Comparison of ENCODE assay signal across 7 mouse cellular contexts in the genomic region with DNA sequence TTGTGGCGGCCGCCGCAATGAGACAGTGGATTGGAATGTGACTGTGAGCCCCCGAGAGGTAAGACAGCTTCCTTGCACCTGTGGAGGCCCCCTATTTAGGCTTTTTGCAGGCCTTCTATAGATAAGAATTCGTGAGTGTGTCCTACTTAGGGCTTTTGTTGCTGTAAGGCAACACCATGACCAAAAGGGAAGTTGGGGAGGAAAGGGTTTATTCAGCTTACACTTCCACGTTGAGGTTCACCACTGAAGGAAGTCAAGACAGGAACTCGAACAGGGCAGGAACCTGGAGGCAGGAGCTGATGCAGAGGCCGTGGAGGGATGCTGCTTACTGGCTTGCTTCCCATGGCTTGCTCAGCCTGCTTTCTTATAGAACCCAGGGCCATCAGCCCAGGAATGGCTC. TPM values are rescaled to one million over a fixed set of nuclear protein-coding genes. Genes with fewer than 3 reads are reported as not detected.
A peak's percentile ranks its signal among the peaks of the same experiment; 100 is the strongest.
DNase-seq lines count a peak whose midpoint lies in the region; ATAC-seq lines count a peak whose summit lies in the region.
"Not testable (repeated sequence)": the region's sequence is repeated elsewhere in the genome, so short reads cannot be mapped to it uniquely, and the experiment has no call there.

No protein-coding gene starts in this region.

- not testable (repeated sequence) for H3K9me3 ChIP-seq in embryonic facial prominence, embryonic 10.5 days; forebrain, embryonic 13.5 days (replicated peaks); hindbrain, embryonic 10.5 days; hindbrain, embryonic 16.5 days (ENCODE audit: control insufficient read depth, low read length); limb, embryonic 13.5 days; midbrain, embryonic 14.5 days (ENCODE audit: control insufficient read depth, low read length); neural tube, embryonic 14.5 days (ENCODE audit: control insufficient read depth, low read length)

- WGBS in embryonic facial prominence, embryonic 10.5 days: 64% methylated on average over 8 of the region's 8 CpGs
- WGBS in forebrain, embryonic 13.5 days: 67% methylated on average over 8 of the region's 8 CpGs
- 67% methylated on average over 8 of the region's 8 CpGs for WGBS in hindbrain, embryonic 10.5 days
- 66% methylated on average over 8 of the region's 8 CpGs for WGBS in hindbrain, embryonic 16.5 days
- WGBS in limb, embryonic 13.5 days: 60% methylated on average over 8 of the region's 8 CpGs
- WGBS in midbrain, embryonic 14.5 days: 68% methylated on average over 8 of the region's 8 CpGs
- WGBS in neural tube, embryonic 14.5 days: 61% methylated on average over 8 of the region's 8 CpGs

- H3K4me3 ChIP-seq in embryonic facial prominence, embryonic 10.5 days: peak overlapping the region; percentile 89
- H3K4me3 ChIP-seq in forebrain, embryonic 13.5 days: peak overlapping the region; percentile 88; the same call in 1 of the 2 replicates
- peak overlapping the region; percentile 98 for H3K4me3 ChIP-seq in hindbrain, embryonic 10.5 days
- not testable (repeated sequence) for H3K4me3 ChIP-seq in hindbrain, embryonic 16.5 days (ENCODE audit: low read length); limb, embryonic 13.5 days; midbrain, embryonic 14.5 days (replicated peaks; ENCODE audit: low read depth, low read length); neural tube, embryonic 14.5 days (ENCODE audit: low read depth, low read length)

- not testable (repeated sequence) for ATAC-seq in forebrain, embryonic 13.5 days; hindbrain, embryonic 16.5 days; limb, embryonic 13.5 days (ENCODE audit: low FRiP score, low read depth); midbrain, embryonic 14.5 days (ENCODE audit: low FRiP score, low TSS enrichment); neural tube, embryonic 14.5 days (ENCODE audit: low read depth)

- peaks cover 30% of the 10 kb centered on the region for H3K36me3 ChIP-seq in embryonic facial prominence, embryonic 10.5 days (replicated peaks)
- H3K36me3 ChIP-seq in forebrain, embryonic 13.5 days (ENCODE audit: poor library complexity, severe bottlenecking): peaks cover 43% of the 10 kb centered on the region
- H3K36me3 ChIP-seq in hindbrain, embryonic 10.5 days: peaks cover 65% of the 10 kb centered on the region
- H3K36me3 ChIP-seq in hindbrain, embryonic 16.5 days (ENCODE audit: control insufficient read depth, insufficient read depth, low read length): not testable (repeated sequence)
- peaks cover 23% of the 10 kb centered on the region for H3K36me3 ChIP-seq in limb, embryonic 13.5 days
- peaks cover 31% of the 10 kb centered on the region for H3K36me3 ChIP-seq in midbrain, embryonic 14.5 days (ENCODE audit: control insufficient read depth, insufficient read depth, low read length)
- peaks cover 17% of the 10 kb centered on the region for H3K36me3 ChIP-seq in neural tube, embryonic 14.5 days (ENCODE audit: control insufficient read depth, insufficient read depth, low read length)

- H3K4me1 ChIP-seq in embryonic facial prominence, embryonic 10.5 days: peaks cover 11% of the 10 kb centered on the region
- peaks cover 15% of the 10 kb centered on the region for H3K4me1 ChIP-seq in forebrain, embryonic 13.5 days
- peaks cover 18% of the 10 kb centered on the region for H3K4me1 ChIP-seq in hindbrain, embryonic 10.5 days (replicated peaks)
- not testable (repeated sequence) for H3K4me1 ChIP-seq in hindbrain, embryonic 16.5 days (ENCODE audit: control insufficient read depth, insufficient read depth, low read depth, low read length); limb, embryonic 13.5 days; midbrain, embryonic 14.5 days (ENCODE audit: control insufficient read depth, insufficient read depth, low read length); neural tube, embryonic 14.5 days (ENCODE audit: control insufficient read depth, insufficient read depth, low read length)

- DNase-seq in embryonic facial prominence, embryonic 10.5 days (ENCODE audit: low spot score); hindbrain, embryonic 10.5 days (ENCODE audit: low spot score); midbrain, embryonic 14.5 days: not testable (repeated sequence)

- not testable (repeated sequence) for H3K27ac ChIP-seq in embryonic facial prominence, embryonic 10.5 days (replicated peaks); forebrain, embryonic 13.5 days; hindbrain, embryonic 10.5 days; hindbrain, embryonic 16.5 days (ENCODE audit: low read depth, low read length); limb, embryonic 13.5 days; midbrain, embryonic 14.5 days (replicated peaks; ENCODE audit: low read depth, low read length); neural tube, embryonic 14.5 days (ENCODE audit: low read depth, low read length)

- H3K4me2 ChIP-seq in forebrain, embryonic 13.5 days: peak overlapping the region; percentile 96
- peak overlapping the region; percentile 98 for H3K4me2 ChIP-seq in hindbrain, embryonic 16.5 days (ENCODE audit: low read length)
- peak overlapping the region; percentile 96 for H3K4me2 ChIP-seq in limb, embryonic 13.5 days (replicated peaks)
- H3K4me2 ChIP-seq in midbrain, embryonic 14.5 days (ENCODE audit: low read length): peak overlapping the region; percentile 98
- H3K4me2 ChIP-seq in neural tube, embryonic 14.5 days (ENCODE audit: low read depth, low read length): peak overlapping the region; percentile 94; the same call in 1 of the 2 replicates

- not testable (repeated sequence) for H3K27me3 ChIP-seq in embryonic facial prominence, embryonic 10.5 days (replicated peaks; ENCODE audit: low read depth, poor library complexity, severe bottlenecking); forebrain, embryonic 13.5 days; hindbrain, embryonic 10.5 days (ENCODE audit: insufficient read depth, poor library complexity, severe bottlenecking); hindbrain, embryonic 16.5 days (replicated peaks; ENCODE audit: control insufficient read depth, insufficient read depth, low read length); limb, embryonic 13.5 days; midbrain, embryonic 14.5 days (ENCODE audit: control insufficient read depth, insufficient read depth, low read length); neural tube, embryonic 14.5 days (ENCODE audit: control insufficient read depth, insufficient read depth, low read length)

- H3K9ac ChIP-seq in forebrain, embryonic 13.5 days; hindbrain, embryonic 16.5 days (ENCODE audit: low read depth, low read length); limb, embryonic 13.5 days; midbrain, embryonic 14.5 days (replicated peaks; ENCODE audit: low read length); neural tube, embryonic 14.5 days (replicated peaks; ENCODE audit: low read depth, low read length): not testable (repeated sequence)

RNA-seq across cellular contexts. Expression of a gene that starts 20.8 kb away (rescaled TPM):
- polyA plus RNA-seq in embryonic facial prominence, embryonic 10.5 days (2016; fragmentation: Nextera tagmentation; extraction: Ambion mirVana): 114 TPM in 2 replicates
- polyA plus RNA-seq in forebrain, embryonic 13.5 days (2015; fragmentation: Nextera tagmentation; extraction: Ambion mirVana): 64.7 and 66.9 TPM in 2 replicates
- 81.4 and 98.7 TPM in 2 replicates for polyA plus RNA-seq in hindbrain, embryonic 10.5 days (2016; fragmentation: Nextera tagmentation; extraction: Ambion mirVana)
- 36.3 and 40.2 TPM in 2 replicates for polyA plus RNA-seq in hindbrain, embryonic 16.5 days (2015; fragmentation: Nextera tagmentation; extraction: Ambion mirVana)
- polyA plus RNA-seq in limb, embryonic 13.5 days (2015; fragmentation: Nextera tagmentation; extraction: Ambion mirVana): 74.4 and 78.5 TPM in 2 replicates
- 51.1 and 59.7 TPM in 2 replicates for polyA plus RNA-seq in midbrain, embryonic 14.5 days (2014; fragmentation: Nextera tagmentation; extraction: Ambion mirVana)
- polyA plus RNA-seq in neural tube, embryonic 14.5 days (2014; fragmentation: Nextera tagmentation; extraction: Ambion mirVana): 47.6 and 49.4 TPM in 2 replicates

RNA-seq across cellular contexts. Expression of a gene that starts 20.8 kb away (rescaled TPM):
- 83.7 and 88.2 TPM in 2 replicates for polyA plus RNA-seq in embryonic facial prominence, embryonic 10.5 days (2016; fragmentation: Nextera tagmentation; extraction: Ambion mirVana)
- 72.8 and 74.4 TPM in 2 replicates for polyA plus RNA-seq in forebrain, embryonic 13.5 days (2015; fragmentation: Nextera tagmentation; extraction: Ambion mirVana)
- 81.6 and 84.9 TPM in 2 replicates for polyA plus RNA-seq in hindbrain, embryonic 10.5 days (2016; fragmentation: Nextera tagmentation; extraction: Ambion mirVana)
- 64.1 and 66.3 TPM in 2 replicates for polyA plus RNA-seq in hindbrain, embryonic 16.5 days (2015; fragmentation: Nextera tagmentation; extraction: Ambion mirVana)
- 67.9 and 76.0 TPM in 2 replicates for polyA plus RNA-seq in limb, embryonic 13.5 days (2015; fragmentation: Nextera tagmentation; extraction: Ambion mirVana)
- 71.8 and 73.4 TPM in 2 replicates for polyA plus RNA-seq in midbrain, embryonic 14.5 days (2014; fragmentation: Nextera tagmentation; extraction: Ambion mirVana)
- 67.8 and 78.8 TPM in 2 replicates for polyA plus RNA-seq in neural tube, embryonic 14.5 days (2014; fragmentation: Nextera tagmentation; extraction: Ambion mirVana)

RNA-seq across cellular contexts. Expression of a gene that starts 28.6 kb away (rescaled TPM):
- polyA plus RNA-seq in embryonic facial prominence, embryonic 10.5 days (2016; fragmentation: Nextera tagmentation; extraction: Ambion mirVana): 40.8 and 45.0 TPM in 2 replicates
- polyA plus RNA-seq in forebrain, embryonic 13.5 days (2015; fragmentation: Nextera tagmentation; extraction: Ambion mirVana): 44.7 and 45.9 TPM in 2 replicates
- polyA plus RNA-seq in hindbrain, embryonic 10.5 days (2016; fragmentation: Nextera tagmentation; extraction: Ambion mirVana): 46.7 and 50.6 TPM in 2 replicates
- polyA plus RNA-seq in hindbrain, embryonic 16.5 days (2015; fragmentation: Nextera tagmentation; extraction: Ambion mirVana): 32.0 and 35.1 TPM in 2 replicates
- polyA plus RNA-seq in limb, embryonic 13.5 days (2015; fragmentation: Nextera tagmentation; extraction: Ambion mirVana): 54.1 and 54.7 TPM in 2 replicates
- 32.9 and 41.1 TPM in 2 replicates for polyA plus RNA-seq in midbrain, embryonic 14.5 days (2014; fragmentation: Nextera tagmentation; extraction: Ambion mirVana)
- polyA plus RNA-seq in neural tube, embryonic 14.5 days (2014; fragmentation: Nextera tagmentation; extraction: Ambion mirVana): 39.4 and 43.0 TPM in 2 replicates

RNA-seq across cellular contexts. Expression of a gene that starts 47.1 kb away (rescaled TPM):
- polyA plus RNA-seq in embryonic facial prominence, embryonic 10.5 days (2016; fragmentation: Nextera tagmentation; extraction: Ambion mirVana): 16.7 and 18.2 TPM in 2 replicates
- polyA plus RNA-seq in forebrain, embryonic 13.5 days (2015; fragmentation: Nextera tagmentation; extraction: Ambion mirVana): 23.3 and 25.5 TPM in 2 replicates
- 19.2 and 19.6 TPM in 2 replicates for polyA plus RNA-seq in hindbrain, embryonic 10.5 days (2016; fragmentation: Nextera tagmentation; extraction: Ambion mirVana)
- polyA plus RNA-seq in hindbrain, embryonic 16.5 days (2015; fragmentation: Nextera tagmentation; extraction: Ambion mirVana): 25.1 TPM in 2 replicates
- 17.5 and 17.8 TPM in 2 replicates for polyA plus RNA-seq in limb, embryonic 13.5 days (2015; fragmentation: Nextera tagmentation; extraction: Ambion mirVana)
- polyA plus RNA-seq in midbrain, embryonic 14.5 days (2014; fragmentation: Nextera tagmentation; extraction: Ambion mirVana): 21.9 and 22.1 TPM in 2 replicates
- polyA plus RNA-seq in neural tube, embryonic 14.5 days (2014; fragmentation: Nextera tagmentation; extraction: Ambion mirVana): 24.9 and 30.4 TPM in 2 replicates

RNA-seq across cellular contexts. Expression of a gene that starts 59.2 kb away (rescaled TPM):
- polyA plus RNA-seq in embryonic facial prominence, embryonic 10.5 days (2016; fragmentation: Nextera tagmentation; extraction: Ambion mirVana): 453 and 454 TPM in 2 replicates
- polyA plus RNA-seq in forebrain, embryonic 13.5 days (2015; fragmentation: Nextera tagmentation; extraction: Ambion mirVana): 378 and 389 TPM in 2 replicates
- polyA plus RNA-seq in hindbrain, embryonic 10.5 days (2016; fragmentation: Nextera tagmentation; extraction: Ambion mirVana): 396 and 457 TPM in 2 replicates
- 342 and 347 TPM in 2 replicates for polyA plus RNA-seq in hindbrain, embryonic 16.5 days (2015; fragmentation: Nextera tagmentation; extraction: Ambion mirVana)
- 590 and 600 TPM in 2 replicates for polyA plus RNA-seq in limb, embryonic 13.5 days (2015; fragmentation: Nextera tagmentation; extraction: Ambion mirVana)
- polyA plus RNA-seq in midbrain, embryonic 14.5 days (2014; fragmentation: Nextera tagmentation; extraction: Ambion mirVana): 327 and 369 TPM in 2 replicates
- 368 and 376 TPM in 2 replicates for polyA plus RNA-seq in neural tube, embryonic 14.5 days (2014; fragmentation: Nextera tagmentation; extraction: Ambion mirVana)
